Mouse (Mus musculus): Measurements from ENCODE around the gene Uqcr11.

Gene Uqcr11

GRCm38 (mm10) chr10:80406684-80407501 is at the start of gene Uqcr11:
Gene Uqcr11 (minus strand): TSS chr10:80406830.
- TF ChIP-seq CTCF (conservative IDR thresholded peaks at IDR 0.05; ENCODE audit: low read length) (no peak), NANOG (IDR thresholded peaks at IDR 0.05; ENCODE audit: borderline replicate concordance, low read length) (no peak), POU5F1 (IDR thresholded peaks at IDR 0.05; ENCODE audit: borderline replicate concordance, low read length) (no peak)
- Histone ChIP-seq H3K9me3 (ENCODE audit: low read length) (no peaks in the 10 kb centered on the region), H3K27me3 (ENCODE audit: insufficient read depth, low read length) (no peaks in the 10 kb centered on the region), H3K4me1 (replicated peaks; ENCODE audit: low read depth, low read length) (peaks cover 77% of the 10 kb centered on the region), H3K36me3 (ENCODE audit: insufficient read depth, low read length) (peaks cover 75% of the 10 kb centered on the region), H3K4me3 (replicated peaks; ENCODE audit: low read length) (peak within 1 kb of the TSS; percentile 98)

- H3K4me3 ChIP-seq (replicated peaks; ENCODE audit: low read length), result no peak overlapping the region
- peaks cover 43% of the 10 kb centered on the region for H3K4me1 ChIP-seq (replicated peaks; ENCODE audit: low read depth, low read length)
- H3K9me3 ChIP-seq (ENCODE audit: low read length), result no peaks in the 10 kb centered on the region
- H3K27me3 ChIP-seq (ENCODE audit: insufficient read depth, low read length), result peaks cover 3% of the 10 kb centered on the region; the same call in 1 of the 2 replicates
- no peak for TF ChIP-seq POU5F1 (IDR thresholded peaks at IDR 0.05; ENCODE audit: borderline replicate concordance, low read length)
- TF ChIP-seq CTCF (conservative IDR thresholded peaks at IDR 0.05; ENCODE audit: low read length), result no peak
- no peak for TF ChIP-seq NANOG (IDR thresholded peaks at IDR 0.05; ENCODE audit: borderline replicate concordance, low read length)
- H3K36me3 ChIP-seq (ENCODE audit: insufficient read depth, low read length), result no peaks in the 10 kb centered on the region
Observed at GRCm38 (mm10) chr10:80455697-80456096, 49.1 kb upstream of the Uqcr11 start.

GRCm38 (mm10) chr10:80454781-80455180 is 48.2 kb upstream of the Uqcr11 start:
- peaks cover 44% of the 10 kb centered on the region for H3K4me1 ChIP-seq (replicated peaks; ENCODE audit: low read depth, low read length)
- no peaks in the 10 kb centered on the region for H3K36me3 ChIP-seq (ENCODE audit: insufficient read depth, low read length)
- H3K4me3 ChIP-seq (replicated peaks; ENCODE audit: low read length), result no peak overlapping the region
- H3K27me3 ChIP-seq (ENCODE audit: insufficient read depth, low read length), result no peaks in the 10 kb centered on the region
- H3K9me3 ChIP-seq (ENCODE audit: low read length), result no peaks in the 10 kb centered on the region
- TF ChIP-seq CTCF (conservative IDR thresholded peaks at IDR 0.05; ENCODE audit: low read length), result no peak
- TF ChIP-seq POU5F1 (IDR thresholded peaks at IDR 0.05; ENCODE audit: borderline replicate concordance, low read length), result no peak
- no peak for TF ChIP-seq NANOG (IDR thresholded peaks at IDR 0.05; ENCODE audit: borderline replicate concordance, low read length)

GRCm38 (mm10) chr10:80453601-80454000 is 47.0 kb upstream of the Uqcr11 start:
- 0 out of 2 replicates have a peak, but pooled peaks cover 4% of the 10 kb centered on the region for H3K27me3 ChIP-seq (ENCODE audit: insufficient read depth, low read length)
- H3K4me1 ChIP-seq (replicated peaks; ENCODE audit: low read depth, low read length), result peaks cover 38% of the 10 kb centered on the region
- no peak overlapping the region for H3K4me3 ChIP-seq (replicated peaks; ENCODE audit: low read length)
- no peaks in the 10 kb centered on the region for H3K9me3 ChIP-seq (ENCODE audit: low read length)
- no peak for TF ChIP-seq NANOG (IDR thresholded peaks at IDR 0.05; ENCODE audit: borderline replicate concordance, low read length)
- no peak for TF ChIP-seq POU5F1 (IDR thresholded peaks at IDR 0.05; ENCODE audit: borderline replicate concordance, low read length)
- no peak for TF ChIP-seq CTCF (conservative IDR thresholded peaks at IDR 0.05; ENCODE audit: low read length)
- H3K36me3 ChIP-seq (ENCODE audit: insufficient read depth, low read length), result no peaks in the 10 kb centered on the region

- Histone ChIP-seq H3K36me3 (ENCODE audit: insufficient read depth, low read length) (no peaks in the 10 kb centered on the region), H3K27me3 (ENCODE audit: insufficient read depth, low read length) (peaks cover 24% of the 10 kb centered on the region), H3K4me3 (replicated peaks; ENCODE audit: low read length) (peak overlapping the region; percentile 68), H3K9me3 (ENCODE audit: low read length) (no peaks in the 10 kb centered on the region), H3K4me1 (replicated peaks; ENCODE audit: low read depth, low read length) (peaks cover 46% of the 10 kb centered on the region)
- no peak for TF ChIP-seq NANOG (IDR thresholded peaks at IDR 0.05; ENCODE audit: borderline replicate concordance, low read length)
- no peak for TF ChIP-seq POU5F1 (IDR thresholded peaks at IDR 0.05; ENCODE audit: borderline replicate concordance, low read length)
- no peak for TF ChIP-seq CTCF (conservative IDR thresholded peaks at IDR 0.05; ENCODE audit: low read length)
Observed at GRCm38 (mm10) chr10:80450599-80450998, 44.0 kb upstream of the Uqcr11 start.

GRCm38 (mm10) chr10:80445898-80446601 is 39.4 kb upstream of the Uqcr11 start:
- TF ChIP-seq NANOG (IDR thresholded peaks at IDR 0.05; ENCODE audit: borderline replicate concordance, low read length) (no peak), CTCF (conservative IDR thresholded peaks at IDR 0.05; ENCODE audit: low read length) (peak; percentile 99), POU5F1 (IDR thresholded peaks at IDR 0.05; ENCODE audit: borderline replicate concordance, low read length) (no peak)
- peaks cover 38% of the 10 kb centered on the region for H3K27me3 ChIP-seq (ENCODE audit: insufficient read depth, low read length)
- H3K4me3 ChIP-seq (replicated peaks; ENCODE audit: low read length), result no peak overlapping the region
- H3K36me3 ChIP-seq (ENCODE audit: insufficient read depth, low read length), result no peaks in the 10 kb centered on the region
- peaks cover 54% of the 10 kb centered on the region for H3K4me1 ChIP-seq (replicated peaks; ENCODE audit: low read depth, low read length)
- no peaks in the 10 kb centered on the region for H3K9me3 ChIP-seq (ENCODE audit: low read length)

GRCm38 (mm10) chr10:80445052-80445451 is 38.4 kb upstream of the Uqcr11 start:
- Histone ChIP-seq H3K27me3 (ENCODE audit: insufficient read depth, low read length) (peaks cover 38% of the 10 kb centered on the region), H3K4me3 (replicated peaks; ENCODE audit: low read length) (no peak overlapping the region), H3K36me3 (ENCODE audit: insufficient read depth, low read length) (no peaks in the 10 kb centered on the region), H3K9me3 (ENCODE audit: low read length) (no peaks in the 10 kb centered on the region), H3K4me1 (replicated peaks; ENCODE audit: low read depth, low read length) (peaks cover 51% of the 10 kb centered on the region)
- TF ChIP-seq POU5F1 (IDR thresholded peaks at IDR 0.05; ENCODE audit: borderline replicate concordance, low read length) (no peak), NANOG (IDR thresholded peaks at IDR 0.05; ENCODE audit: borderline replicate concordance, low read length) (no peak), CTCF (conservative IDR thresholded peaks at IDR 0.05; ENCODE audit: low read length) (no peak)

- Histone ChIP-seq H3K4me3 (replicated peaks; ENCODE audit: low read length) (no peak overlapping the region), H3K9me3 (ENCODE audit: low read length) (no peaks in the 10 kb centered on the region), H3K36me3 (ENCODE audit: insufficient read depth, low read length) (no peaks in the 10 kb centered on the region), H3K4me1 (replicated peaks; ENCODE audit: low read depth, low read length) (peaks cover 48% of the 10 kb centered on the region), H3K27me3 (ENCODE audit: insufficient read depth, low read length) (peaks cover 38% of the 10 kb centered on the region)
- TF ChIP-seq CTCF (conservative IDR thresholded peaks at IDR 0.05; ENCODE audit: low read length) (no peak), POU5F1 (IDR thresholded peaks at IDR 0.05; ENCODE audit: borderline replicate concordance, low read length) (no peak), NANOG (IDR thresholded peaks at IDR 0.05; ENCODE audit: borderline replicate concordance, low read length) (no peak)
Observed at GRCm38 (mm10) chr10:80444339-80445045, 37.9 kb upstream of the Uqcr11 start.

Measured in E14TG2a.4 (cell line).